Mouse (Mus musculus): ENCODE data around the gene Agtrap. TPM values are rescaled to one million over a fixed set of nuclear protein-coding genes. Genes with fewer than 3 reads are reported as not detected.

The Agtrap gene
- polyA plus RNA-seq, 1 experiment from 2014 or later: 4.7 TPM

- H3K9me3 ChIP-seq (ENCODE audit: control insufficient read depth, low read length): no peaks in the 10 kb centered on the region
- H3K4me1 ChIP-seq (replicated peaks; ENCODE audit: control insufficient read depth, insufficient read depth, low read length): no peaks in the 10 kb centered on the region
- ATAC-seq: no peak
- no peak overlapping the region for H3K4me3 ChIP-seq (replicated peaks; ENCODE audit: low read length)
- no peaks in the 10 kb centered on the region for H3K36me3 ChIP-seq (ENCODE audit: control insufficient read depth, insufficient read depth)
- H3K27me3 ChIP-seq (replicated peaks; ENCODE audit: control insufficient read depth, insufficient read depth, low read length): no peaks in the 10 kb centered on the region
- H3K4me2 ChIP-seq (ENCODE audit: low read length): no peak overlapping the region
- WGBS: 83% methylated on average over 9 of the region's 9 CpGs
- H3K9ac ChIP-seq (replicated peaks; ENCODE audit: low read depth, low read length): no peak overlapping the region
- no peak overlapping the region for H3K27ac ChIP-seq (ENCODE audit: low read length)
These were observed 18.1 kb downstream of the Agtrap start for GRCm38 (mm10) chr4:148069602-148070218.

DNA sequence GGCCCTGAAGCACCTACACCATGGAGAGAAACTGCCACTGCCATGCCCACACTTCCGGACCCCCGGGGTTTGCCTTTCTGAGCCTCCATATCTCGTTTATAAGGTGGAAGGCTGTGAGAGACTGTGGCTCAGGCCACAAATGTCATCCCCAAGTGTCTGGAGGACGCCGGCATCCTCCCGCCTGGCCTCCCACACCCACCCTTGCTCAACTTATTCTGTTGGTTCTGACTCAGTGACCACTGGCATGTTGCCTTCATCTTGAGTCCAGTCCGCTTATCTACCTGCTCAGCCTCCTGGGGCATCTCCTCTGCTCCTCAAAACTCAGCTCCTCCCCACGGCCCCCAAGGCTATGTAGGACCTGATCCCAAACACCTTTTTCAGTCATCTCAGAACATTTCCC is 20.5 kb downstream of the Agtrap start:
- H3K36me3 ChIP-seq (ENCODE audit: control insufficient read depth, insufficient read depth): no peaks in the 10 kb centered on the region
- H3K4me3 ChIP-seq (replicated peaks; ENCODE audit: low read length): no peak overlapping the region
- no peak for ATAC-seq
- no peak overlapping the region for H3K27ac ChIP-seq (ENCODE audit: low read length)
- H3K9ac ChIP-seq (replicated peaks; ENCODE audit: low read depth, low read length): no peak overlapping the region
- no peaks in the 10 kb centered on the region for H3K4me1 ChIP-seq (replicated peaks; ENCODE audit: control insufficient read depth, insufficient read depth, low read length)
- H3K4me2 ChIP-seq (ENCODE audit: low read length): no peak overlapping the region
- WGBS: 89% methylated on average over 8 of the region's 8 CpGs
- no peaks in the 10 kb centered on the region for H3K9me3 ChIP-seq (ENCODE audit: control insufficient read depth, low read length)
- no peaks in the 10 kb centered on the region for H3K27me3 ChIP-seq (replicated peaks; ENCODE audit: control insufficient read depth, insufficient read depth, low read length)

DNA sequence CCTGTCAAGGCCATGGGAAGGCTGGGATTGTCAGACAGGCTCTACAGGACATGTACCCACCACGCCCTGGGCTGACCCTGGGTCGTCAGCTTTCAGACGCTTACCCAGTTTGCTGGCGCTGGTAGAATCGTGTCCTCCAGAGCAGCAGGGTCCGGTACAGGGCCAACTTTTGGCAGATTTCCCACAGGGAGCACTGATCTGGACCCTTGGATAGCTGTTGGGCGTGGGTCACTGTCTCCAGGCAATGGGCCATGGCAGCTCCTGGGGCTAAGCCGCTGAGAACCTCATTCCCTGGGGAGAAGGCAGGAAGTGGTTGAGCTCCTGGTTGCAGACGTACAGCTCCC is 21.5 kb downstream of the Agtrap start:
- no peaks in the 10 kb centered on the region for H3K27me3 ChIP-seq (replicated peaks; ENCODE audit: control insufficient read depth, insufficient read depth, low read length)
- H3K4me3 ChIP-seq (replicated peaks; ENCODE audit: low read length): no peak overlapping the region
- H3K9me3 ChIP-seq (ENCODE audit: control insufficient read depth, low read length): no peaks in the 10 kb centered on the region
- no peak for ATAC-seq
- no peaks in the 10 kb centered on the region for H3K36me3 ChIP-seq (ENCODE audit: control insufficient read depth, insufficient read depth)
- 65% methylated on average over 9 of the region's 9 CpGs for WGBS
- H3K4me2 ChIP-seq (ENCODE audit: low read length): no peak overlapping the region
- H3K4me1 ChIP-seq (replicated peaks; ENCODE audit: control insufficient read depth, insufficient read depth, low read length): no peaks in the 10 kb centered on the region
- no peak overlapping the region for H3K27ac ChIP-seq (ENCODE audit: low read length)
- H3K9ac ChIP-seq (replicated peaks; ENCODE audit: low read depth, low read length): no peak overlapping the region

DNA sequence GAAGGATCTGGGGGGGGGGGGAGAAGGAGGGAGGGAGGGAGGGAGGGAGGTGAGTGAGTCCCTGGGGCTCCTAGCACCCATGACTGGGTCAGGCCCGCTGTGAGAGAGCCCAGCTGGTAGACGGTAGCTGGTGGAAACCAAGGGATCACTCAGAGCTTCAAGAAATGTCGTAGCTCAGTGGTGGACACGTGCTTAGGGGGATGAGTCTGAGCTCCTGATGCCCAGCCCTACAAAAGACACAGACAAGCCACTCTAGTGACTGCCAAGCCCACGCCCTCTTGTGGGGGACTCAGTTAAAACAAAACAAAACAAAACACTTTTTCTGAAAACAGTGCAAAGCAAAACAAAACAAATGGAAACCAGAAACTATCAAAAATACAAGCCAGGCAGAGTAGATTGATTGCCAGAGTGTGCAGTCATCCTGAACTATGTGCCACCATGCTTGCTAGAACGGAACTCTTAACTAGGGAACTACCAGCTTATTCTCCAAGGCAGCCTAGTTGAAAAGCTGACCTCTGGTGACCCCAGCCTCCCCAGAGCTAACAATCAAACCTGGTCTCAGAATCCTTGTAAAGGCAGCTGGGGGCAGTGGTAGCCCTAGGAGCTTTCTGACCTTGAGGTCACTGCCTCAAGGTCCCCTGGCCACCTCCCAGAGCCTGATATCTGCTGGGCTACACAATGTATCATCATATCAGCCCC is 22.0 kb downstream of the Agtrap start:
- Histone ChIP-seq H3K4me3 (replicated peaks; ENCODE audit: low read length) (no peak overlapping the region), H3K9ac (replicated peaks; ENCODE audit: low read depth, low read length) (no peak overlapping the region), H3K9me3 (ENCODE audit: control insufficient read depth, low read length) (no peaks in the 10 kb centered on the region), H3K36me3 (ENCODE audit: control insufficient read depth, insufficient read depth) (no peaks in the 10 kb centered on the region), H3K4me1 (replicated peaks; ENCODE audit: control insufficient read depth, insufficient read depth, low read length) (no peaks in the 10 kb centered on the region), H3K4me2 (ENCODE audit: low read length) (no peak overlapping the region), H3K27ac (ENCODE audit: low read length) (no peak overlapping the region), H3K27me3 (replicated peaks; ENCODE audit: control insufficient read depth, insufficient read depth, low read length) (no peaks in the 10 kb centered on the region)
- no peak for ATAC-seq
- WGBS: 43% methylated on average over 6 of the region's 6 CpGs

- peaks cover 7% of the 10 kb centered on the region for H3K36me3 ChIP-seq (ENCODE audit: control insufficient read depth, insufficient read depth)
- no peak for ATAC-seq
- no peak overlapping the region for H3K9ac ChIP-seq (replicated peaks; ENCODE audit: low read depth, low read length)
- no peaks in the 10 kb centered on the region for H3K27me3 ChIP-seq (replicated peaks; ENCODE audit: control insufficient read depth, insufficient read depth, low read length)
- H3K4me1 ChIP-seq (replicated peaks; ENCODE audit: control insufficient read depth, insufficient read depth, low read length): 0 out of 2 replicates have a peak, but pooled peaks cover 2% of the 10 kb centered on the region
- no peaks in the 10 kb centered on the region for H3K9me3 ChIP-seq (ENCODE audit: control insufficient read depth, low read length)
- H3K4me2 ChIP-seq (ENCODE audit: low read length): no peak overlapping the region
- no peak overlapping the region for H3K4me3 ChIP-seq (replicated peaks; ENCODE audit: low read length)
- no peak overlapping the region for H3K27ac ChIP-seq (ENCODE audit: low read length)
- WGBS: 88% methylated on average over 9 of the region's 9 CpGs
These were observed 26.7 kb downstream of the Agtrap start for GRCm38 (mm10) chr4:148061086-148061480.

GRCm38 (mm10) chr4:148060120-148061085 is 27.4 kb downstream of the Agtrap start:
- no peaks in the 10 kb centered on the region for H3K9me3 ChIP-seq (ENCODE audit: control insufficient read depth, low read length)
- peaks cover 7% of the 10 kb centered on the region for H3K36me3 ChIP-seq (ENCODE audit: control insufficient read depth, insufficient read depth)
- WGBS: 52% methylated on average over 13 of the region's 13 CpGs
- 0 out of 2 replicates have a peak, but pooled peaks cover 2% of the 10 kb centered on the region for H3K4me1 ChIP-seq (replicated peaks; ENCODE audit: control insufficient read depth, insufficient read depth, low read length)
- ATAC-seq: no peak
- no peak overlapping the region for H3K9ac ChIP-seq (replicated peaks; ENCODE audit: low read depth, low read length)
- no peaks in the 10 kb centered on the region for H3K27me3 ChIP-seq (replicated peaks; ENCODE audit: control insufficient read depth, insufficient read depth, low read length)
- no peak overlapping the region for H3K4me3 ChIP-seq (replicated peaks; ENCODE audit: low read length)
- H3K4me2 ChIP-seq (ENCODE audit: low read length): no peak overlapping the region
- no peak overlapping the region for H3K27ac ChIP-seq (ENCODE audit: low read length)

DNA sequence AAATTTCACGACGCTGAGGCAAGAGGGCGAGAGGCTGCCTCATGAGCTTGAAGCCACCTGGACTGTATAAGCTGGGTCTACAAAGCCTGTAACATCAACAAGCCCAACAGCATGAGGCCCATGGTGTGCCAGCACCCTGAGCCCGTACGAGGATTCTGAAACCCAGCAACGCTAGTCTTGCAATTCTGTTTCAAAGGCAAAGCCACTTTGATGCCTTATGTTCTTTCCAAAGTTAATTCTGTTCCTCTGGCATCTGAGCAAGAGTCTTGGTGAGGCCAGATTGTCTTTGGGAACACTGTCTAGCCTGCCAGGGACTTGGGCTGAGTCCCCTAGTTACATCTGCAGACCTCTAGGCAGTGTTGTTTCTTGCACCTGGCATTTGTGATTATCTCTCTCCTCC is 28.8 kb downstream of the Agtrap start:
- ATAC-seq: no peak
- peaks cover 4% of the 10 kb centered on the region; the same call in 1 of the 2 replicates for H3K4me1 ChIP-seq (replicated peaks; ENCODE audit: control insufficient read depth, insufficient read depth, low read length)
- H3K27me3 ChIP-seq (replicated peaks; ENCODE audit: control insufficient read depth, insufficient read depth, low read length): no peaks in the 10 kb centered on the region
- H3K9me3 ChIP-seq (ENCODE audit: control insufficient read depth, low read length): no peaks in the 10 kb centered on the region
- WGBS: 80% methylated on average over 6 of the region's 6 CpGs
- H3K36me3 ChIP-seq (ENCODE audit: control insufficient read depth, insufficient read depth): peaks cover 9% of the 10 kb centered on the region
- H3K4me3 ChIP-seq (replicated peaks; ENCODE audit: low read length): no peak overlapping the region
- H3K9ac ChIP-seq (replicated peaks; ENCODE audit: low read depth, low read length): no peak overlapping the region
- H3K4me2 ChIP-seq (ENCODE audit: low read length): no peak overlapping the region
- peak overlapping the region; percentile 53; the same call in 1 of the 2 replicates for H3K27ac ChIP-seq (ENCODE audit: low read length)

GRCm38 (mm10) chr4:148058218-148058819 is 29.5 kb downstream of the Agtrap start:
- no peak for ATAC-seq
- Histone ChIP-seq H3K9me3 (ENCODE audit: control insufficient read depth, low read length) (no peaks in the 10 kb centered on the region), H3K9ac (replicated peaks; ENCODE audit: low read depth, low read length) (no peak overlapping the region), H3K4me3 (replicated peaks; ENCODE audit: low read length) (no peak overlapping the region), H3K27me3 (replicated peaks; ENCODE audit: control insufficient read depth, insufficient read depth, low read length) (no peaks in the 10 kb centered on the region), H3K27ac (ENCODE audit: low read length) (peak overlapping the region; percentile 53; the same call in 1 of the 2 replicates), H3K4me1 (replicated peaks; ENCODE audit: control insufficient read depth, insufficient read depth, low read length) (peaks cover 6% of the 10 kb centered on the region; the same call in 1 of the 2 replicates), H3K36me3 (ENCODE audit: control insufficient read depth, insufficient read depth) (peaks cover 15% of the 10 kb centered on the region), H3K4me2 (ENCODE audit: low read length) (no peak overlapping the region)
- WGBS: 91% methylated on average over 9 of the region's 9 CpGs
